Mouse (Mus musculus) lung, postnatal 0 days (tissue): ENCODE results near the gene Kcnj9.

Experiments used
- CTCF ChIP-seq: IDR thresholded peaks from 2 replicates; pipeline ENCODE4 v1.5.1; 2016; ENCODE audit warnings: antibody characterized with exemption, mild to moderate bottlenecking
- EP300 ChIP-seq: IDR thresholded peaks from 2 replicates; pipeline ENCODE4 v1.6.1; 2016; ENCODE audit warnings: antibody characterized with exemption, mild to moderate bottlenecking, control low read depth

DNA sequence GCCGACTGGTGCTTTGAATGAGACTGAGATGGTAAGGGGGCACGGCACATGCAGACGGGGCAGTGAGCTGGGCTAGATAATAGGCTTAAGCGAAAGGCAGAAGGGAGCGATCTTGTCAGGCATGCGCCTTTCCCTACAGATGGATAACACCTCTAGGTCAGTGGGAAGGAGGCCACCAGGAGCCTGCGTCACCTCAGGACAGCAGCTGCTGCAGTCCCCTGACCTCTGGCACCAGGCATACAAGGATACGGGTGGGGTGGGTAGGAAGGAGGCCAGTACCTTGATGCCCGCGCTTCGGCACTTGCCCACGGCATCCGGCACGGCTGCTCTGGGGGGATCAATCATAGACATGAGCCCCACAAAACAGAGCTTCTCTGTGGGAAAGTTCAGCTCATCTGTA lies 44.9 kb downstream of the Kcnj9 start:
- TF ChIP-seq EP300 (no peak), CTCF (no peak)
